Mouse (Mus musculus) A20 (cell line): ENCODE data around the gene Aadat.
"Not testable (repeated sequence)": the region's sequence is repeated elsewhere in the genome, so short reads cannot be mapped to it uniquely, and the experiment has no call there.

Experiments
- DNase-seq: peaks from one replicate; pipeline ENCODE4 v3.0.0-alpha.2; 2011; ENCODE audit warnings: low read depth, low spot score

Aadat gene

DNA sequence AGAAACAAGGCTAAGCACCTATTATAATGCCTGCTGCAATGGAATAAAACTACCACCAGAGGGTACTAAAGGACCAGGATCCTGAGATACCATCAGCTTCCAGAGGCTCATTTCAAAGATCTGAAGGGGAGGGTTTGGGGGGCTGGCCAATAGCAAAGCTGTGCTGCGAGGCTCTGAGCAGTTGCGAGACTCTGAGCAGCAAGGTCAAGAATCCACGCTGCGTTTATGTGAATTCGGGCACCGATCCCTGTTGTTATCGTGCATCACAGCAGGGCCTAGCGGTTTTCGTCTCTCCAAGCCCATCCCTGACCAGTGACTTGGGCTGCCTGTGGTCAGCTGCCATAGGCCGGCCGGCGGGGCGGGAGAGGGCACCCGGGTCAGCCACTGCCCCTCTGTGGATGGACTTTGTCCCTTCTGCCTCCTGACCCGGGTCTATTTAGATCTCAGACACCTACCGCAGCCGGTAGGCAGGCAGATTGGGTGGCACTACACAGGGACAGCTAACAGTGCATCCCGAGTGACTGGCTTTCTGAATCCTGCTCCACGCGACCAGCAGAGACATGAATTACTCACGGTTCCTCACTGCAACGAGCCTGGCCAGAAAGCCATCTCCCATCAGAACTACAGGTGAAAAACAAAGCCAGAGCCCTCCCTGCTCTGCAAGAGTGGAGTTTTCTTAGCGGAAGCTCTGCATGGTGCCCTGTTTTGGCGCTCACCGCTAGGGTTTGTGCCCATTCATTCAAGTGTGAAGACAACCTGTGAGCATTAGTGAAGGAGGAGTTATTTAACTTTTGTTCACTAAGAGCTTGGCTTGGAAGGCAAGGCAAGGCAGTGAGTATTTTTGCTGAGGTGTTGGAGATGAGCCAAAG is at the start of gene Aadat:
Aadat (plus strand) TSS at position 280 of the 869 bp plus-strand sequence.
- peak; percentile 28 for DNase-seq

DNA sequence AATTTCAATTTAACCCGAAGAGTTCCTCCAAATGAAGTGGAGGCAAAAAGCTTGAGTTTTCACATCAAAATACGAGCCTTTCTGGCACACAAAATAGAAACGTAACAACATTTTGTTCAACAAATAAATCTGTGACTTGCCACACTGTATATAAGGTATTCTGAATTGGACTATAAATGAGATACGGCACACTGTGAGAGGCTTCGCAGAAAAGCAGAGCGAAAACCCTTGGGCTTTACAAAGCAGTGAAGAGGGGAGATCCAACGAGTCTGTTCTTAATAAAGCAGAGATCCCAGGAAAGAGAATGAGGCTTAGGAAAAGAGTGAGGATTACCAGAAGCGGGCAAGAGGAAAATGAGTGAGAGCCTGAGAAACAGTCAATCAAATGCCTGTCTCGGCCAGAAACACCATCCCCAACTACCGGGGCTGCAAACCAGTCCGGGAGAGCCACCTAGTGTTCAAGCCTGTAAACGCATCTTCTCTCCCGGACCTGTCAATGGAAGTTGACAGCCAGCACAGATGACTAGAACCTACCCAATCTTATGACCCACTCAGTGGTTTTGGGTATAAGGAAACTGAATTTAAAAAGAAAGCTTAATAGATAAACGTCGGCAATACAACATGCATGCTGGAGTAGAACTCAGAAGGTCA is 38.9 kb upstream of the Aadat start:
- DNase-seq, result peak; percentile 49

DNA sequence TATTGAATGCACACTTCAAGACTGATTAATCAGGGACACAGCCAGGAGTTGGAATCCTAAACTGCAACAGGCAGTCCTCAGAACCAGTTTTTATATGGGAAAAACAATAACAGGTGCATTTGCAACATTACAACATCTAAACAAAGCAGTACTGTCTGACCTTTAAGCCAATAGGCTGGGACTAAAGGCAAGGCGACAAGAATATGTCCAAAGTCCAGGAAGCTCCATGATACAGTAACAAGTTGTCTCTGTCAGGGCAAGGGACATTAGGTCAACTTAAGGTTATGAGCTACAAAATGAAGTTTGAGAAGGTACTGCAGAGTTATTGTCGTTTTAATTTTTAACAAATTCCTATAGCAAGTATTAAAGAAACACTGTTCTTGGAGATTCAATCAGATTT is 15.6 kb upstream of the Aadat start:
- no peak for DNase-seq

DNA sequence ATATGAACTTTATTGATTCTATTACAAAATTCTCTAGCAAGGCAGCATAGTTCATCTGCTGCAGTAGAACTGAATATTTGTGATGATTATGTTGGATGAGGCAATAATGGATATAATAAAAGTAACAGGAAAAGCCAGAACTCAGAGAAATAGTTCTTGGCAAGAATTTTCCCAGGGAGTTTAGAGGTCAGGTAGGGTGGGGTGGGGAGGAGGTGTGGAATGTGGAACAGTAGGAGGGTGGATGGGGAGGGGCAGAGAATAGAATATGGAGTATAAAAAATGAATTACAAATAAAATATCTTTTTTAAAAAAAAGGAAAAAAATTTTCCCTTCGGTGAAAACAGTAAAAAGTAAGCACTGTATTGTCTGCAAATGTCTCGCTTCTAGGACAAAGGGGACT is 13.9 kb upstream of the Aadat start:
- DNase-seq, result no peak

DNA sequence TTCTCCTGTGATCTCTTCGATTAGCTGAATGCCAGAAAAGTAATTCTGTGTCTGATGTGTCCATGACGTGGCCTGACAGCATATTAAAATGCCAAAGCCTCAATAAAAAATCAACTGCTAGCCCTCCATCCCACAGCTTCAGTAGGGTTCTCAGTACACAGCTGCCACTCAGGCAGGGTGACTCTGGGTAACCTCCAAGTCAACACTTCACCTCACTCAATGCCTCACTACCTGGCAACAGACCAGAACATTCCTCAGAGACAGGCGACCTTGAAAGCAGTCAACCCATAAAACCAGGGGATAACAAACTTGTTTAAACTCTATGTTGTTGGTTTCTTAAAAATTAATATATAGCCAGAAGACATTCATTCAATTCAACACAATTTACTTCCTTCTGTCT is 13.3 kb upstream of the Aadat start:
- no peak for DNase-seq

DNA sequence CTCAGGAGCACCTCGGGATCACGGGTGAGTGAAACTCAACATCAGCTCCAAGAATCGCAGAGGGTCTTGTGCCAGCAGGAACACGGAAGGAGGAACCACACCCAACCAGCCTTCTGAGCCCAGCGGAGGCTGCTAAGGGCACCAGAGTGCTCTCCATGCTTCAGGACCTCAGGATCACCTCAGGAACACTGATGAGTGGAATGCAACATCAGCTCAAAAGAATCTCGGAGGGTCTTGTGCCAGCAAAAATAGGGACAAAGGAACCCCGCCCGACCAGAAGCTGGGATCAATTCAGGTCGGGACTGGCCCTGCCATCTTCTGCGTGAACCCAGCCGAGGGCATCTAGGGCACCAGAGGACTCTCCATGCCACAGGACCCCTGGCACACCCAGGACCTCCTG is 11.1 kb upstream of the Aadat start:
- DNase-seq, result no peak

DNA sequence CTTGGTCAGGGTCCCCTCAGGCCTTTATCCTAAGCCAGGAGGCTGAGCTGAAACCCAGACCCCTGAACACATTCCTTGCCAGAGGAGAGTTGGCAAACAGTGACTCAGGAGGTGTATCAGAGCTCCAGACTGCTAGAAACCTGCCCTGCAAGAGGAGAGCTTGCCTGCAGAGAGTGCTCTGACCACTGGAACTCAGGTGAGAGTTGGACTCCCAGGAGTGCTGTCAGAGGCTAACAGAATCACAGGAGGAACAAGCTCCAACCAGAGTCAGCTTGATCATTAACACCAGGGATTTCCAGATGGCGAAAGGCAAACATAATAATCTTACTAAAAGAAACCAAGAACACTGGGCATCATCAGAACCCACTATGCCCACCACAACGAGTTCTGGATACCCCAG is 10.7 kb upstream of the Aadat start:
- not testable (repeated sequence) for DNase-seq

DNA sequence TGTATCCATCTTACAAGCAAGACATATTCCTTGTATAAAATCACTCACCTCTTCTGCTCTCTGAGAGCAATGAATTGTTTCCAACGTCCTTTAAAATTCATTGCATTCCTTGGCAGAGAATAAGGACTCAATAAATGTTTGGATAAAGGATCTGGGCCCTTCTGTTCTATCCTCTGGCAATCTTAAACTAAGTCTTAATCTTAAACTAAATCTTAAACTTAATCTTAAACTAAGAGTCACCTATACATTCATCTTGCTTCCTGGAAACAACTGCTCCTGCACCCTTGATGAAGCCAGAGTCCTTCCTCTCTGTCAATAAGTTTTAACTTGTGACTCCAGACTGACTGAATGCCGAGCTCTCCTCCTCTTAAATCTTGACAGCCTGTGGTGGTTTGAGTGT is 2.6 kb upstream of the Aadat start, which contains the start of gene Gm10283:
Gm10283 (minus strand) TSS at position 101 of the 400 bp plus-strand sequence.
- no peak for DNase-seq

DNA sequence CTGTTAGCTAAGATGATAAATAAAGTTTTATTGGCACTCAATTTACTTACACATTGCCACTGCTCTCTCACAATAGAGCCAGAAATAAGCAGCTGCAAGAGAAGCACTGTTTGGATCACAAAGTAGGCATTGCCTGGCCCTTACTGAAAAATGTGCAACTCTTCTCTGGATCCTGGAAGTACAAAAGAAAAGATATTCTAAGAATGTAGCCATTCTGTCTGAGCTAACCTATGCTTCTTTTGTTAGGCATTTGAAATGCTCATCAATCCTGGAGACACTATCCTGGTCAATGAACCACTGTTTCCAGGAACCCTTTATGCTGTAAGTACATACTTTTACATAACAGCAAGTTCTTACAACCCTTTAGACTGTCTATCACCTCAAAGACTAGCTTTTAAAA is 12.6 kb downstream of the Aadat start:
- no peak for DNase-seq

DNA sequence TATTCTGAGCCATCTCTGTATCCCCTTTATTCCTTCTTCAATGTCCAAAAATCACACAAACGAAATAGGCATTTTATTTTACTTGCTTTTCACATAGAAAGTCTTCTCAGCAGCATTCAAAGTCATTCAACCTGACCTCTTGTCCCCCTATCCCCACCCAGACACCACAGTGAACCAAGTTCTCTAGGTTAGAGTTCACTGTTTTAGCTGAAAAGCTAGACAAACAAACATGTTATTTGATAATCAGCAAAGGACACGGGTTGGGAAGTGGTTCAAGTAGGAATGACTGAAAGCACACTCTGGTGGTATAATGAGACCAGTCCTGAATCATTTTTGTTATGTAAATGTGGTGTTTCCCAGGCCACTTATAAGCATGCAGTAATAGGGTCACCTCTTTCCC is 29.2 kb downstream of the Aadat start:
- DNase-seq, result no peak

DNA sequence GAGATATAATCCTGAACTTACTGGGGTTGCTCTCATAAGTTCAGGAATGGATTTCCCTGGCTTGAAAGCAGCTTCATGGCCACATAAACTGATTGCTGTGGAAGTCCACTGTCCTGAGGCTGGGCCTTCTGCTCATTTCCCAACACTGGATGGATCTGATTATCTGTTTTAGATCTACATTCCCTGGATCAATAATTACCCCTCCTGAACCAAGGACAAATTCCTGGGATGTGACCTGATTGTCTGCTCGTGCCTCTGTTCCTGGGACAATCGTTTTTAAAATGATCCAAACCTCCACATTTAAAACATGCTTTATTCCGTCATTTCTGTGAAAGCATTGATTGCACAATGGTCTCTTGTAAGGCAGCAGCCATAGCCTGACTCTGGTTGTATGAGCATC is 61.1 kb downstream of the Aadat start:
- DNase-seq, result no peak

DNA sequence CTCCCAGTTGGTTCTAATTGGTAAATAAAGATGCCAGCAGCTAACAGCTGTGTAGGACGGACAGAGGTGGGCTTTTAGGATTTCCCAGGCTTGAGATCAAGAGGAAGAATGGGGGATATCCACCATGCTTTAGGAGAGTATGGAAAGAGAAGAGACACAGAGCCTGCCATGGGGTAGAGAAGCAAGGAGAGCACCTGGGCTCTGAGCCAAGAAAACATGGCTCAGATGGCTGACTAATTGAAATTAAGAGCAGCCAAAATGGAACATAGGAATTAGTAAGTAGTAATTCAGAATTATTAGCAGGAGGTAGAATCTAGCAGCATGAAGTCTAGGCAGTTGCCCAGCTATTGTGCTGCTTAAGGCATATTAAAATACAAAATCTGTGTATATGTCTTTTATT is 71.5 kb downstream of the Aadat start:
- no peak for DNase-seq

DNA sequence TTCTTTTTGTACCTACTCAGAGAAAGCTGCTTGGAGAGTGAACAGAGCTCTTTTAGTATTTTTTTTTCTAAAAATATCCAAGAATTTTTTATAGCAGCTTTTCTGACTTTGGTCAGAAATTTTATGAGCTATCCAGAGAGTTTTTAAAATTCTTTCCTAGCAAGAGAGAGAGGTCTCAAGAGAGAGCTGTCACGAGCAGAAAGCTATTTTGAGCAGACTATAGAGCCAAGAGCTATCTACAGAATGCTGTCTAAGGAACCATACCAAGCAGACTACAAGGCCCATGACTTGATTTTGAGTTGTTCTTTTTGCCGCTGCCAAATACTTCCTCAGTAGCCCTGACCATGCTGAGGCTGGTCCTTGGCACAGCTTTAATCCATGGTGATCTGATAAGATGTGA is 77.6 kb downstream of the Aadat start:
- no peak for DNase-seq

DNA sequence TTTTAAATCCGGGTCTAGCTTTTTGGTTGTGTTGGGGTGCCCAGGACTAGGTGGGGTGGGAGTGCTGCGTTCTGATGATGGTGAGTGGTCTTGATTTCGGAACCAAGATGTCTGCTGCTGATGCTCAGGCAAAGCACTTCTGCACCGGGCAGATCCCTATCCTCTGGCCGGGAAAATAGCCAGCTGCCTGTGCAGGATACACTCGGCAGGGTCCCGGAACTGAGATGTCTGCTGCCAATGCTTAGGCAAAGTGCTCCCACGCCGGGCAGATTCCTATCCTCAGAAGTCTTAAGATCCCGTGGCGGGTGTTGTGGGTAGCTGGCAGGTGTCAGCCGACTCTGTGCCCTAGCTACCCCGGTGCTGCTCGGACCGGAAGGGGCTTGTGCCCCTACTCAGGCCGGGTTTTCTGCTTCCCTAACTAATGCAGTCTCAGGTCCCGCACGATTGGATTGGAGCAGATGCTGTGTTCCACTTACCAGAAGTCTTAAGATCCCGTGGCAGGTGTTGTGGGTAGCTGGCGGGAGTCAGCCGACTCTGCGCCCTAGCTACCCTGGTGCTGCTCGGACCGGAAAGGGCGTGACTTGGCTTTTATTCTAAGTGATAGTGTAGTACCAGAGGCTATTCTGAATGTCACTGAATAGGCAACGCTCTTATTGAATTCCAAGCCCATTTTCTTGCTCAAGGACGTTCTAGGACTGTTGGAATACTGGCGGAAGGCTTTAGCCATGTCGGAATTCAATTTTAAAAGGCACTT is 85.8 kb downstream of the Aadat start:
- DNase-seq, result not testable (repeated sequence)

DNA sequence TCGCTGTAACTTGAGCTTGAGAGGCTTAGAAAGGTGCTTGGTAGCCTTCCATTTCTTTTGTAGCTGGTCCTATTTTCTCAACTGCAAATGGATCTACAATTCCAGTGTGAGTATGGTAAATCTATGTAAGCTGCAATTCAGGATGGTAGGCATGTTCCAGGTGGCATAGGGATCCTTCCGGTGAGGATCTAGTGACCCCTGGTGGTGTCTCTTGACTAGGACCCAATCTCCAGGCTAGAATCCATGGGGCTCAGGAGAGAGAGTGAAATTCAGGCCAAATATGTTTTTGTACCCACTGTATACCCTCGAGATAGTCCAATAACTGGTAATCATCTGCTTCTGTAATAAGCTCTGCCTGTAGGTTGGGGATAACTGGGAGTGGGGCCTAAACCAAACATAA is 89.0 kb downstream of the Aadat start:
- DNase-seq, result no peak
